Mouse (Mus musculus): ENCODE measurements around the gene Ccdc162. TPM values are rescaled to one million over a fixed set of nuclear protein-coding genes. Genes with fewer than 3 reads are reported as not detected.

The Ccdc162 gene
- total and polyA plus RNA-seq, 2 experiments from 2014 or later = 0.64 to 2.4 TPM

GRCm38 (mm10) chr10:41690978-41691377 is 25.5 kb downstream of the Ccdc162 start:
- ATAC-seq (ENCODE audit: low FRiP score) (no peak), DNase-seq (ENCODE audit: low spot score) (peak; percentile 56)
- Histone ChIP-seq H3K27ac (ENCODE audit: low read depth, low read length) (no peak overlapping the region), H3K27me3 (ENCODE audit: insufficient read depth, low read length) (no peaks in the 10 kb centered on the region), H3K36me3 (ENCODE audit: insufficient read depth, low read length) (no peaks in the 10 kb centered on the region), H3K9ac (replicated peaks; ENCODE audit: low read length, poor library complexity, severe bottlenecking) (no peak overlapping the region), H3K4me3 (ENCODE audit: low read depth, low read length) (no peak overlapping the region), H3K9me3 (ENCODE audit: low read length) (0 out of 2 replicates have a peak, but pooled peaks cover 4% of the 10 kb centered on the region), H3K4me2 (ENCODE audit: low read depth, low read length, poor library complexity, severe bottlenecking) (no peak overlapping the region), H3K4me1 (ENCODE audit: insufficient read depth, low read length) (no peaks in the 10 kb centered on the region)
- TF ChIP-seq CTCF (IDR thresholded peaks at IDR 0.05) = peak; percentile 48
- WGBS = 50% methylated on average over 4 of the region's 4 CpGs

- ATAC-seq (ENCODE audit: low FRiP score) (no peak), DNase-seq (ENCODE audit: low spot score) (peak; percentile 77)
- peak overlapping the region; percentile 81 for H3K4me2 ChIP-seq (ENCODE audit: low read depth, low read length, poor library complexity, severe bottlenecking)
- H3K4me3 ChIP-seq (ENCODE audit: low read depth, low read length) = peak overlapping the region; percentile 42
- no peaks in the 10 kb centered on the region for H3K36me3 ChIP-seq (ENCODE audit: insufficient read depth, low read length)
- no peak overlapping the region for H3K27ac ChIP-seq (ENCODE audit: low read depth, low read length)
- no peaks in the 10 kb centered on the region for H3K27me3 ChIP-seq (ENCODE audit: insufficient read depth, low read length)
- peak; percentile 95 for TF ChIP-seq CTCF (IDR thresholded peaks at IDR 0.05)
- peak overlapping the region; percentile 42 for H3K9ac ChIP-seq (replicated peaks; ENCODE audit: low read length, poor library complexity, severe bottlenecking)
- no peaks in the 10 kb centered on the region for H3K4me1 ChIP-seq (ENCODE audit: insufficient read depth, low read length)
- 0 out of 2 replicates have a peak, but pooled peaks cover 4% of the 10 kb centered on the region for H3K9me3 ChIP-seq (ENCODE audit: low read length)
- 26% methylated on average over 24 of the region's 24 CpGs for WGBS
Measured at GRCm38 (mm10) chr10:41689941-41690887, 26.2 kb downstream of the Ccdc162 start.

- peak overlapping the region; percentile 20; the same call in 1 of the 2 replicates for H3K4me2 ChIP-seq (ENCODE audit: low read depth, low read length, poor library complexity, severe bottlenecking)
- 0 out of 2 replicates have a peak, but pooled peaks cover 6% of the 10 kb centered on the region for H3K27me3 ChIP-seq (ENCODE audit: insufficient read depth, low read length)
- DNase-seq (ENCODE audit: low spot score) (no peak), ATAC-seq (ENCODE audit: low FRiP score) (no peak)
- no peaks in the 10 kb centered on the region for H3K36me3 ChIP-seq (ENCODE audit: insufficient read depth, low read length)
- no peak overlapping the region for H3K4me3 ChIP-seq (ENCODE audit: low read depth, low read length)
- TF ChIP-seq CTCF (IDR thresholded peaks at IDR 0.05) = peak; percentile 15; the same call in 1 of the 2 replicates
- WGBS = 4% methylated on average over 21 of the region's 21 CpGs
- no peaks in the 10 kb centered on the region for H3K4me1 ChIP-seq (ENCODE audit: insufficient read depth, low read length)
- no peak overlapping the region for H3K27ac ChIP-seq (ENCODE audit: low read depth, low read length)
- 0 out of 2 replicates have a peak, but pooled peaks cover 4% of the 10 kb centered on the region for H3K9me3 ChIP-seq (ENCODE audit: low read length)
- H3K9ac ChIP-seq (replicated peaks; ENCODE audit: low read length, poor library complexity, severe bottlenecking) = no peak overlapping the region
Measured at GRCm38 (mm10) chr10:41684548-41684996, 31.9 kb downstream of the Ccdc162 start.

- peak; percentile 94 for TF ChIP-seq CTCF (IDR thresholded peaks at IDR 0.05)
- no peak overlapping the region for H3K9ac ChIP-seq (replicated peaks; ENCODE audit: low read length, poor library complexity, severe bottlenecking)
- no peaks in the 10 kb centered on the region for H3K36me3 ChIP-seq (ENCODE audit: insufficient read depth, low read length)
- WGBS = 38% methylated on average over 16 of the region's 16 CpGs
- H3K9me3 ChIP-seq (ENCODE audit: low read length) = 0 out of 2 replicates have a peak, but pooled peaks cover 4% of the 10 kb centered on the region
- DNase-seq (ENCODE audit: low spot score) = peak; percentile 90
- H3K27me3 ChIP-seq (ENCODE audit: insufficient read depth, low read length) = 0 out of 2 replicates have a peak, but pooled peaks cover 6% of the 10 kb centered on the region
- no peak overlapping the region for H3K4me2 ChIP-seq (ENCODE audit: low read depth, low read length, poor library complexity, severe bottlenecking)
- no peak overlapping the region for H3K4me3 ChIP-seq (ENCODE audit: low read depth, low read length)
- no peaks in the 10 kb centered on the region; the same call in 1 of the 2 replicates for H3K4me1 ChIP-seq (ENCODE audit: insufficient read depth, low read length)
- ATAC-seq (ENCODE audit: low FRiP score) = peak; percentile 53; the same call in 1 of the 2 replicates
- no peak overlapping the region for H3K27ac ChIP-seq (ENCODE audit: low read depth, low read length)
Measured at GRCm38 (mm10) chr10:41682546-41683393, 33.7 kb downstream of the Ccdc162 start.

- Histone ChIP-seq H3K4me1 (ENCODE audit: insufficient read depth, low read length) (no peaks in the 10 kb centered on the region; the same call in 1 of the 2 replicates), H3K36me3 (ENCODE audit: insufficient read depth, low read length) (no peaks in the 10 kb centered on the region), H3K27me3 (ENCODE audit: insufficient read depth, low read length) (0 out of 2 replicates have a peak, but pooled peaks cover 2% of the 10 kb centered on the region), H3K4me2 (ENCODE audit: low read depth, low read length, poor library complexity, severe bottlenecking) (peak overlapping the region; percentile 39), H3K4me3 (ENCODE audit: low read depth, low read length) (peak overlapping the region; percentile 16; the same call in 1 of the 2 replicates), H3K9ac (replicated peaks; ENCODE audit: low read length, poor library complexity, severe bottlenecking) (peak overlapping the region; percentile 29; the same call in 1 of the 2 replicates), H3K9me3 (ENCODE audit: low read length) (no peaks in the 10 kb centered on the region), H3K27ac (ENCODE audit: low read depth, low read length) (no peak overlapping the region)
- peak; percentile 85 for DNase-seq (ENCODE audit: low spot score)
- peak; percentile 77 for TF ChIP-seq CTCF (IDR thresholded peaks at IDR 0.05)
- ATAC-seq (ENCODE audit: low FRiP score) = peak; percentile 76
- WGBS = 18% methylated on average over 18 of the region's 18 CpGs
Measured at GRCm38 (mm10) chr10:41678746-41679360, 37.6 kb downstream of the Ccdc162 start.

Measured in midbrain, postnatal 0 days (tissue).